Mouse (Mus musculus) ES-E14 (cell line): ENCODE measurements at regions not wholly inside any gene's neighbourhood (a gene's known extent, or its start where the extent isn't known, plus 50 kb on each side); places are given as distances from the start of the nearest gene placed in this dataset.

ENCODE experiments used
- CHD2 ChIP-seq: IDR thresholded peaks from 2 replicates; pipeline ENCODE4 v1.6.1; 2014; ENCODE audit warnings: mild to moderate bottlenecking, low read depth, low read length, inconsistent platforms
- HCFC1 ChIP-seq: IDR thresholded peaks from 2 replicates; pipeline ENCODE4 v1.6.1; 2012; ENCODE audit warnings: low read length, inconsistent platforms, borderline replicate concordance; ENCODE audit not compliant: insufficient read depth
- MAFK ChIP-seq: IDR thresholded peaks from 2 replicates; pipeline ENCODE4 v1.6.1; 2014; ENCODE audit warnings: mild to moderate bottlenecking, low read depth, low read length, inconsistent platforms; ENCODE audit not compliant: insufficient read depth
- ZC3H11A ChIP-seq: IDR thresholded peaks from 2 replicates; pipeline ENCODE4 v1.6.1; 2012; ENCODE audit warnings: low read depth, mild to moderate bottlenecking, inconsistent platforms, low read length, borderline replicate concordance
- ZNF384 ChIP-seq: IDR thresholded peaks from 2 replicates; pipeline ENCODE4 v1.6.1; 2012; ENCODE audit warnings: low read depth, low read length, inconsistent platforms

DNA sequence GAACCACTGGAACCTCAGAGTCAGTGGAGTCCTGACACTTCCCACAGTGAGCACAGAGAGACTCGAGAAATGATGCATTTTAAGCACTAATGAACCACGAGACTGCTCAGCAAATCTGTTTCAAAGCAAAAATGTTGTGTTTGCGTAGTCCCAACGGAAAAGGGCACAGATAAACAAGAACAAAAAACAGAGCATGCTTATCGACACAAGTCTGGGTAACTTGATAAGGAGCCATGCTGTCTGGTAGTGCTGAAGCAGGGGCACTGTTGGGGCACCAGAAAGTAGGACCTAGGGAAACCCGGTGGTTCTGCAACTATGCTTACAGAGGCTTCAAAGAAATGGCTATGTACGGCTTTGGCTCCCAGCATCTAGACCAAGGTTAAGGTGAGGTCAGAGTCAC is 172.7 kb upstream of the Hes1 start:
- no peak for TF ChIP-seq HCFC1
- no peak for TF ChIP-seq ZNF384
- TF ChIP-seq CHD2 = no peak
- no peak for TF ChIP-seq ZC3H11A
- no peak for TF ChIP-seq MAFK
